Mouse (Mus musculus) lung, embryonic 15.5 days (tissue): Measurements from ENCODE around the gene Csgalnact2. TPM values are rescaled to one million over a fixed set of nuclear protein-coding genes. Genes with fewer than 3 reads are reported as not detected.

Experiments used
- ATAC-seq: fragments of 200-750 bp; cut with Nextera tagmentation; 2 replicates; pipeline ENCODE4 v1.8.0; 2017; ENCODE audit warnings: moderate number of reproducible peaks, borderline replicate concordance; ENCODE audit not compliant: low FRiP score, low TSS enrichment; ENCODE audit errors: extremely low read depth
- H3K27ac ChIP-seq: fragments of 300-500 bp; sonication (generic); 2 replicates; pipeline ENCODE4 v1.5.1; 2015; ENCODE audit warnings: moderate library complexity, mild to moderate bottlenecking, inconsistent platforms
- H3K27me3 ChIP-seq: fragments of 300-500 bp; sonication (generic); 2 replicates; pipeline ENCODE4 v1.6.1; 2015; ENCODE audit warnings: inconsistent platforms
- H3K36me3 ChIP-seq: fragments of 300-500 bp; sonication (generic); 2 replicates; pipeline ENCODE4 v1.6.1; 2015; ENCODE audit warnings: inconsistent platforms
- H3K4me1 ChIP-seq: fragments of 300-500 bp; sonication (generic); 2 replicates; pipeline ENCODE4 v1.6.1; 2015; ENCODE audit warnings: inconsistent platforms
- H3K4me2 ChIP-seq: fragments of 300-500 bp; sonication (generic); 2 replicates; pipeline ENCODE4 v1.6.1; 2015; ENCODE audit warnings: inconsistent platforms, mild to moderate bottlenecking, moderate library complexity
- H3K4me3 ChIP-seq: fragments of 300-500 bp; sonication (generic); 2 replicates; pipeline ENCODE4 v1.5.1; 2015; ENCODE audit warnings: mild to moderate bottlenecking, inconsistent platforms
- H3K9ac ChIP-seq: fragments of 300-500 bp; sonication (generic); 2 replicates; pipeline ENCODE4 v1.6.1; 2015; ENCODE audit warnings: inconsistent platforms
- H3K9me3 ChIP-seq: fragments of 300-500 bp; sonication (generic); 2 replicates; pipeline ENCODE4 v1.6.1; 2016; ENCODE audit warnings: inconsistent platforms
- WGBS: fragments of 180-500 bp; shearing (Covaris S2); methylation state at CpG from one replicate; pipeline ENCODE4 v1.1.7; 2015; 5-methylcytosine and 5-hydroxymethylcytosine counted together
- polyA plus RNA-seq: library from polyadenylated mRNA; unstranded; fragments of >200 nt; fragmentation: Nextera tagmentation; extraction: Ambion mirVana; gene quantifications from 2 replicates; pipeline ENCODE4 v1.2.1, GENCODE M21; 2015

The Csgalnact2 gene
- polyA plus RNA-seq, 1 experiment from 2014 or later, result 20.8 TPM

- Histone ChIP-seq H3K9me3 (no peaks in the 10 kb centered on the region), H3K4me2 (no peak overlapping the region), H3K36me3 (no peaks in the 10 kb centered on the region; the same call in 1 of the 2 replicates), H3K9ac (no peak overlapping the region), H3K4me1 (0 out of 2 replicates have a peak, but pooled peaks cover 6% of the 10 kb centered on the region), H3K27ac (no peak overlapping the region), H3K4me3 (no peak overlapping the region), H3K27me3 (0 out of 2 replicates have a peak, but pooled peaks cover 2% of the 10 kb centered on the region)
- WGBS, result 60% methylated on average over 6 of the region's 6 CpGs
- ATAC-seq, result no peak
Observed at GRCm38 (mm10) chr6:118083608-118084007, 55.3 kb downstream of the Csgalnact2 start.

- Histone ChIP-seq H3K4me1 (0 out of 2 replicates have a peak, but pooled peaks cover 6% of the 10 kb centered on the region), H3K36me3 (no peaks in the 10 kb centered on the region; the same call in 1 of the 2 replicates), H3K9ac (no peak overlapping the region), H3K4me2 (no peak overlapping the region), H3K27me3 (no peaks in the 10 kb centered on the region), H3K4me3 (no peak overlapping the region), H3K27ac (no peak overlapping the region), H3K9me3 (no peaks in the 10 kb centered on the region)
- 76% methylated on average over 3 of the region's 3 CpGs for WGBS
- ATAC-seq, result no peak
Observed at GRCm38 (mm10) chr6:118082384-118082783, 56.6 kb downstream of the Csgalnact2 start.

DNA sequence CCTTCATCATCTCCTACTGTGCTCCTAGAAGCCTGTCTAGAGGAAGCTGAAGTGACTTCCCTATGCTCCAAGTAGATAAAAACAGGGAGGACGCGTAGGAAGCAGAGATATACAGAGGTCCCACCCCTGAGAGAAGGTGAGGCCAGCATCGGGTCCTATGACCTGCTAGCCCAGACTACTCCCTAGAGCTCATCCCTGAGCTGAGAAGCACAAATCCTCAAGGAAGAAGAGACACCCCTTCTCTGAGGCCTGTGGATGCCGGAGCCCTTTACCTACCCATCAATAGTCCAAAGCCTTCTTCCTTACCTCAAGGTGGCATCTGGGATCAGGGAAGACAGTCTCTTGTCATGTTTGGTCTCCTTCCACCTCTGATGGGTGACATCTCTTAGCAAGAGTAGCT lies 58.2 kb downstream of the Csgalnact2 start:
- no peaks in the 10 kb centered on the region; the same call in 1 of the 2 replicates for H3K36me3 ChIP-seq
- no peak overlapping the region for H3K4me2 ChIP-seq
- 88% methylated on average over 4 of the region's 4 CpGs for WGBS
- peaks cover 6% of the 10 kb centered on the region; the same call in 1 of the 2 replicates for H3K4me1 ChIP-seq
- H3K27me3 ChIP-seq, result no peaks in the 10 kb centered on the region
- no peak overlapping the region for H3K4me3 ChIP-seq
- H3K9ac ChIP-seq, result no peak overlapping the region
- no peaks in the 10 kb centered on the region for H3K9me3 ChIP-seq
- H3K27ac ChIP-seq, result no peak overlapping the region
- no peak for ATAC-seq

- Histone ChIP-seq H3K4me2 (no peak overlapping the region), H3K9me3 (no peaks in the 10 kb centered on the region), H3K9ac (no peak overlapping the region), H3K4me3 (no peak overlapping the region), H3K27ac (no peak overlapping the region), H3K36me3 (no peaks in the 10 kb centered on the region), H3K27me3 (no peaks in the 10 kb centered on the region), H3K4me1 (peaks cover 6% of the 10 kb centered on the region; the same call in 1 of the 2 replicates)
- WGBS, result 54% methylated on average over 10 of the region's 10 CpGs
- ATAC-seq, result no peak
Observed at GRCm38 (mm10) chr6:118079762-118080465, 59.0 kb downstream of the Csgalnact2 start.

DNA sequence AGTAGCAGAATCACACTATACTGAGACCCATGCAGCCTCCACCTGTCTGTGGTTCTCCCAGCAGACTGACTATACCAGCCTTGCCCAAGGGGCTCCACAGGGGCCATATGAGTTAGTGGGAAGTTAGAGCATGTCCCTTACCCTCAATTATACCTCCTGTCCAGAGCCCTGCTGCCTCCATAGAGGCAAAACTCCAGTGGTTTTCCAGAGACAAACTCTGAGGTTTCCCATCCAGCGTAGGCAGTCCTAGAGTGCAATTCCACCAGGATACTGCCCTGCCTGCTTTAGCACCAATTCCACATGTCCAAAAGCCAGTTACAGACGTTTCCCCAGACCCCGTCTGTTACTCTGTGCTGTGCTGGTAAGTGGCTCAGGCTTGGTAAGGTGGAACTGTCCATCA lies 59.6 kb downstream of the Csgalnact2 start:
- no peak overlapping the region for H3K9ac ChIP-seq
- 65% methylated on average over 3 of the region's 3 CpGs for WGBS
- H3K27ac ChIP-seq, result no peak overlapping the region
- H3K9me3 ChIP-seq, result no peaks in the 10 kb centered on the region
- ATAC-seq, result no peak
- no peak overlapping the region for H3K4me2 ChIP-seq
- H3K36me3 ChIP-seq, result no peaks in the 10 kb centered on the region
- H3K27me3 ChIP-seq, result no peaks in the 10 kb centered on the region
- peaks cover 7% of the 10 kb centered on the region; the same call in 1 of the 2 replicates for H3K4me1 ChIP-seq
- no peak overlapping the region for H3K4me3 ChIP-seq

- Histone ChIP-seq H3K36me3 (no peaks in the 10 kb centered on the region), H3K27me3 (no peaks in the 10 kb centered on the region), H3K4me3 (no peak overlapping the region), H3K4me1 (peaks cover 9% of the 10 kb centered on the region), H3K9me3 (no peaks in the 10 kb centered on the region), H3K9ac (no peak overlapping the region), H3K4me2 (no peak overlapping the region), H3K27ac (no peak overlapping the region)
- ATAC-seq, result no peak
- WGBS, result 46% methylated on average over 10 of the region's 10 CpGs
Observed at GRCm38 (mm10) chr6:118078751-118079150, 60.2 kb downstream of the Csgalnact2 start.

- H3K4me1 ChIP-seq, result peaks cover 14% of the 10 kb centered on the region
Observed at GRCm38 (mm10) chr6:118077421-118077820, 61.5 kb downstream of the Csgalnact2 start.

DNA sequence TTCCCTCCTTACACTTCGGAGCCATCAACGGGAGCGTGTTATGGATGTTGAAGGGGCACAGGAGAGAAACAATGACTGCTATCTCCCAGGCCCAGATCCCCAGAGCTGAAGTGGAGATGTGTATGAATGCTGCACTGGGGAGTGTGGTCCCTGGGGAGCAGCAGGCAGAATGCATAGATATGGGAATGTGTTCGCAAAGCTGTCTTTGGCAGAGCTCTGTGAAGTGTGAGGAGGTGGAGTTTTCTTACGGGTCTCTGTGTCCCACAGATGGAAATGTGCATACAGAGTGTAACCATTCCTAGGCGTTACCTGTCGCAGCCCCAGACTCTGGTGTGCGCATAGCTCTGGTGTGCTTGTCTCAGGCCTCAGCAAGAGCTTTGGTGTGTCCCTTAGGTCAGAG lies 62.2 kb downstream of the Csgalnact2 start:
- H3K9ac ChIP-seq, result no peak overlapping the region
- H3K36me3 ChIP-seq, result no peaks in the 10 kb centered on the region
- H3K4me2 ChIP-seq, result no peak overlapping the region
- no peak for ATAC-seq
- no peaks in the 10 kb centered on the region for H3K27me3 ChIP-seq
- H3K4me1 ChIP-seq, result peaks cover 14% of the 10 kb centered on the region
- no peak overlapping the region for H3K27ac ChIP-seq
- WGBS, result 79% methylated on average over 8 of the region's 8 CpGs
- H3K4me3 ChIP-seq, result no peak overlapping the region
- H3K9me3 ChIP-seq, result no peaks in the 10 kb centered on the region

More at GRCm38 (mm10) chr6:118077421-118077820, 61.5 kb downstream of the Csgalnact2 start:
- no peaks in the 10 kb centered on the region for H3K9me3 ChIP-seq
- H3K4me3 ChIP-seq, result no peak overlapping the region
- no peak overlapping the region for H3K4me2 ChIP-seq
- WGBS, result 73% methylated on average over 7 of the region's 7 CpGs
- no peak overlapping the region for H3K27ac ChIP-seq
- no peak overlapping the region for H3K9ac ChIP-seq
- no peaks in the 10 kb centered on the region for H3K27me3 ChIP-seq
- H3K36me3 ChIP-seq, result no peaks in the 10 kb centered on the region
- no peak for ATAC-seq

DNA sequence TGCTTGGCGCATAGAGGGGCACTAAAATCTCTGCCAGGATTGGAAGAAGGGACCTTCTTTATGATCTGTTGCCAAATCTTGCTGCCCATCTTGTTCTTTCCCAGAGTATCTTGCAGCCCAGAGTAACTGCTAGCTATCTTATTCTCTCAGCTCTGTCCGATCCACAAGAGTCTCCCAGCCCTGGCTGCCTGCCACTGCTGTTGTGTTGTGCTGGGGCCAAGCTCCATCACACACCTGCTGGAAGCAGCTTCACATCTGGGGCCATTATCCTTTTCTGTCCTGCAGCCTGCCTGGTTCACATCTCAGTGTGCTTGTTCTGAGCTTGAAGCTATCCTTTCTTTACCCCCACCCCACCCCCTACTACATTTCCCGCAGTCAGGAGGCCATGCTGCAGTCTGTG lies 62.7 kb downstream of the Csgalnact2 start:
- Histone ChIP-seq H3K9ac (no peak overlapping the region), H3K4me1 (peaks cover 14% of the 10 kb centered on the region), H3K27ac (no peak overlapping the region), H3K4me3 (no peak overlapping the region), H3K9me3 (no peaks in the 10 kb centered on the region), H3K4me2 (no peak overlapping the region), H3K27me3 (no peaks in the 10 kb centered on the region), H3K36me3 (no peaks in the 10 kb centered on the region)
- 64% methylated on average over 3 of the region's 3 CpGs for WGBS
- ATAC-seq, result no peak

DNA sequence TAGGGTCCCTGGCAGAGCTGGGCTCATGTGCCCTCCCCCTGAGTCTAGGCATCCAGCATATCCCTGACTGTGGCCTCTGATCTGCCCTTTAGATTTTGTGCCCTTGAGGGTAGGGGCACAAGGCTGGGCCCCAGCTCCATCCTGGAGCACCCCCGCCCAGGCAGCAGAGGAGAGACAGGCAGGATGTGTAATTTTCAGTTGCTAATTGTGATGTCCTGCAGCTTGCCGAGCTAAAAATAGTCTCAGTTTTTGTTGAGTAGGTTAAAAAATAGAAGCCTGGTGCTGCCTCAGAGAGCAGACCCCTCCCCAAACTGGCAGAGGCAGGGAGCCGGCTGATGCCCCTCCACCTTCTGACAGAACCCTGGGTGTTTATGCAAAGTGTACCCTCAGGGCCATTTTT lies 64.8 kb downstream of the Csgalnact2 start:
- 42% methylated on average over 3 of the region's 3 CpGs for WGBS
- no peaks in the 10 kb centered on the region for H3K36me3 ChIP-seq
- H3K9me3 ChIP-seq, result no peaks in the 10 kb centered on the region
- H3K27ac ChIP-seq, result no peak overlapping the region
- peaks cover 29% of the 10 kb centered on the region for H3K4me1 ChIP-seq
- ATAC-seq, result no peak
- no peak overlapping the region for H3K4me3 ChIP-seq
- H3K4me2 ChIP-seq, result no peak overlapping the region
- H3K9ac ChIP-seq, result no peak overlapping the region
- no peaks in the 10 kb centered on the region for H3K27me3 ChIP-seq

GRCm38 (mm10) chr6:118072176-118072575 lies 66.8 kb downstream of the Csgalnact2 start:
- no peak overlapping the region for H3K27ac ChIP-seq
- peaks cover 30% of the 10 kb centered on the region for H3K4me1 ChIP-seq
- no peak overlapping the region for H3K4me2 ChIP-seq
- H3K9me3 ChIP-seq, result no peaks in the 10 kb centered on the region
- H3K4me3 ChIP-seq, result no peak overlapping the region
- no peaks in the 10 kb centered on the region for H3K27me3 ChIP-seq
- H3K36me3 ChIP-seq, result no peaks in the 10 kb centered on the region
- no peak overlapping the region for H3K9ac ChIP-seq
- WGBS, result 74% methylated on average over 1 of the region's 1 CpGs
- no peak for ATAC-seq

GRCm38 (mm10) chr6:118071416-118071815 lies 67.5 kb downstream of the Csgalnact2 start:
- Histone ChIP-seq H3K4me2 (no peak overlapping the region), H3K4me3 (no peak overlapping the region), H3K27ac (no peak overlapping the region), H3K9me3 (no peaks in the 10 kb centered on the region), H3K27me3 (peaks cover 3% of the 10 kb centered on the region; the same call in 1 of the 2 replicates), H3K4me1 (peaks cover 36% of the 10 kb centered on the region), H3K36me3 (no peaks in the 10 kb centered on the region), H3K9ac (no peak overlapping the region)
- ATAC-seq, result no peak
- WGBS, result 71% methylated on average over 3 of the region's 3 CpGs
